Mouse (Mus musculus) kidney, adult 2 months (tissue): ENCODE results near the gene Rnf214. TPM values are rescaled to one million over a fixed set of nuclear protein-coding genes. Genes with fewer than 3 reads are reported as not detected.

Source experiments
- DNase-seq: peaks from one replicate; pipeline ENCODE4 v3.0.0; 2021
- H3K27ac ChIP-seq: fragments of 200-500 bp; 2 replicates; pipeline ENCODE4 v1.5.1; 2012; ENCODE audit warnings: low read depth, low read length, control low read depth, inconsistent platforms; ENCODE audit not compliant: insufficient read depth
- H3K27me3 ChIP-seq: fragments of 200-500 bp; replicated peaks from 2 replicates; pipeline ENCODE4 v1.6.1; 2012; ENCODE audit warnings: mild to moderate bottlenecking, moderate library complexity, low read length, inconsistent platforms; ENCODE audit not compliant: control insufficient read depth, insufficient read depth
- H3K36me3 ChIP-seq: fragments of 200-500 bp; 2 replicates; pipeline ENCODE4 v1.6.1; 2012; ENCODE audit warnings: mild to moderate bottlenecking, moderate library complexity, low read length, inconsistent platforms; ENCODE audit not compliant: control insufficient read depth, insufficient read depth
- H3K4me1 ChIP-seq: fragments of 200-500 bp; 2 replicates; pipeline ENCODE4 v1.6.1; 2011; ENCODE audit warnings: low read length; ENCODE audit not compliant: control insufficient read depth, insufficient read depth
- H3K4me3 ChIP-seq: fragments of 200-500 bp; 2 replicates; pipeline ENCODE4 v1.5.1; 2011; ENCODE audit warnings: mild to moderate bottlenecking, low read depth, low read length, control low read depth; ENCODE audit not compliant: insufficient read depth
- CTCF ChIP-seq: fragments of 200-500 bp; conservative IDR thresholded peaks from 2 replicates; pipeline ENCODE4 v1.5.1; 2011; ENCODE audit warnings: low read depth, mild to moderate bottlenecking, control low read depth, low read length, moderate library complexity, mixed read lengths; ENCODE audit not compliant: insufficient read depth, insufficient read length
- POLR2A ChIP-seq: fragments of 200-500 bp; IDR thresholded peaks from one replicate; pipeline ENCODE4 v1.6.1; 2011; ENCODE audit warnings: low read depth, low read length, control low read depth
- WGBS: fragments of 180-500 bp; shearing (Covaris S2); methylation state at CpG from one replicate; pipeline ENCODE4 v1.1.7; 2018; 5-methylcytosine and 5-hydroxymethylcytosine counted together
- polyA plus RNA-seq: library from polyadenylated mRNA; depleted of rRNA; stranded (reverse); fragments of >200 nt; gene quantifications from 2 replicates; pipeline ENCODE4 v1.2.3, GENCODE M21; 2012

Gene Rnf214
- polyA plus RNA-seq, 1 experiment: 17.0 TPM

GRCm38 (mm10) chr9:45946872-45947183, 40.1 kb upstream of the Rnf214 start:
- WGBS: 76% methylated on average over 10 of the region's 10 CpGs
- Histone ChIP-seq H3K4me1 (no peaks in the 10 kb centered on the region), H3K36me3 (peaks cover 6% of the 10 kb centered on the region), H3K4me3 (no peak overlapping the region), H3K27ac (no peak overlapping the region), H3K27me3 (no peaks in the 10 kb centered on the region)
- no peak for TF ChIP-seq CTCF
- TF ChIP-seq POLR2A: no peak
- DNase-seq: no peak

- no peaks in the 10 kb centered on the region for H3K27me3 ChIP-seq
- H3K4me1 ChIP-seq: no peaks in the 10 kb centered on the region
- WGBS: 84% methylated on average over 16 of the region's 16 CpGs
- no peak for TF ChIP-seq CTCF
- TF ChIP-seq POLR2A: no peak
- no peak for DNase-seq
- no peak overlapping the region for H3K27ac ChIP-seq
- H3K36me3 ChIP-seq: peaks cover 6% of the 10 kb centered on the region
- no peak overlapping the region for H3K4me3 ChIP-seq
These were observed 39.6 kb upstream of the Rnf214 start for GRCm38 (mm10) chr9:45946182-45946871.

- no peaks in the 10 kb centered on the region for H3K27me3 ChIP-seq
- no peak for DNase-seq
- no peak overlapping the region for H3K4me3 ChIP-seq
- TF ChIP-seq POLR2A (no peak), CTCF (no peak)
- peaks cover 6% of the 10 kb centered on the region for H3K36me3 ChIP-seq
- no peak overlapping the region for H3K27ac ChIP-seq
- H3K4me1 ChIP-seq: no peaks in the 10 kb centered on the region
- 75% methylated on average over 13 of the region's 13 CpGs for WGBS
These were observed 39.0 kb upstream of the Rnf214 start for GRCm38 (mm10) chr9:45945721-45946120.

- H3K27me3 ChIP-seq: no peaks in the 10 kb centered on the region
- no peaks in the 10 kb centered on the region for H3K4me1 ChIP-seq
- TF ChIP-seq POLR2A (no peak), CTCF (no peak)
- no peak overlapping the region for H3K4me3 ChIP-seq
- no peak overlapping the region for H3K27ac ChIP-seq
- DNase-seq: no peak
- H3K36me3 ChIP-seq: peaks cover 6% of the 10 kb centered on the region
- WGBS: 79% methylated on average over 13 of the region's 13 CpGs
These were observed 38.0 kb upstream of the Rnf214 start for GRCm38 (mm10) chr9:45944506-45945400.

GRCm38 (mm10) chr9:45943628-45944505, 37.2 kb upstream of the Rnf214 start:
- H3K4me1 ChIP-seq: no peaks in the 10 kb centered on the region
- DNase-seq: no peak
- no peak overlapping the region for H3K27ac ChIP-seq
- H3K36me3 ChIP-seq: peaks cover 6% of the 10 kb centered on the region
- H3K4me3 ChIP-seq: no peak overlapping the region
- no peaks in the 10 kb centered on the region for H3K27me3 ChIP-seq
- WGBS: 92% methylated on average over 8 of the region's 8 CpGs
- TF ChIP-seq CTCF (no peak), POLR2A (no peak)

- H3K4me1 ChIP-seq: no peaks in the 10 kb centered on the region
- 92% methylated on average over 8 of the region's 8 CpGs for WGBS
- peaks cover 6% of the 10 kb centered on the region; the same call in 1 of the 2 replicates for H3K36me3 ChIP-seq
- H3K27ac ChIP-seq: no peak overlapping the region
- H3K27me3 ChIP-seq: no peaks in the 10 kb centered on the region
- H3K4me3 ChIP-seq: no peak overlapping the region
- DNase-seq: no peak
- no peak for TF ChIP-seq POLR2A
- TF ChIP-seq CTCF: no peak
These were observed 36.2 kb upstream of the Rnf214 start for GRCm38 (mm10) chr9:45942916-45943315.
